Mouse (Mus musculus) midbrain, embryonic 15.5 days (tissue): ENCODE measurements around the gene Ccdc122. TPM values are rescaled to one million over a fixed set of nuclear protein-coding genes. Genes with fewer than 3 reads are reported as not detected.

Source experiments
- ATAC-seq: fragments of 200-750 bp; cut with Nextera tagmentation; replicated peaks from 2 replicates; pipeline ENCODE4 v1.8.0; 2017; ENCODE audit warnings: moderate TSS enrichment
- H3K27ac ChIP-seq: fragments of 300-500 bp; sonication (generic); 2 replicates; pipeline ENCODE4 v1.5.1; 2015; ENCODE audit warnings: mild to moderate bottlenecking, inconsistent platforms
- H3K27me3 ChIP-seq: fragments of 300-500 bp; sonication (generic); replicated peaks from 2 replicates; pipeline ENCODE4 v1.6.1; 2015; ENCODE audit warnings: inconsistent platforms
- H3K36me3 ChIP-seq: fragments of 300-500 bp; sonication (generic); replicated peaks from 2 replicates; pipeline ENCODE4 v1.6.1; 2015; ENCODE audit warnings: inconsistent platforms
- H3K4me1 ChIP-seq: fragments of 300-500 bp; sonication (generic); 2 replicates; pipeline ENCODE4 v1.6.1; 2015; ENCODE audit warnings: inconsistent platforms
- H3K4me2 ChIP-seq: fragments of 300-500 bp; sonication (generic); 2 replicates; pipeline ENCODE4 v1.6.1; 2015; ENCODE audit warnings: inconsistent platforms, mild to moderate bottlenecking, moderate library complexity
- H3K4me3 ChIP-seq: fragments of 300-500 bp; sonication (generic); 2 replicates; pipeline ENCODE4 v1.5.1; 2015; ENCODE audit warnings: mild to moderate bottlenecking, inconsistent platforms
- H3K9ac ChIP-seq: fragments of 300-500 bp; sonication (generic); 2 replicates; pipeline ENCODE4 v1.6.1; 2015; ENCODE audit warnings: mild to moderate bottlenecking, inconsistent platforms
- H3K9me3 ChIP-seq: fragments of 300-500 bp; sonication (generic); 2 replicates; pipeline ENCODE4 v1.6.1; 2016; ENCODE audit warnings: inconsistent platforms
- WGBS: fragments of 180-500 bp; shearing (Covaris S2); methylation state at CpG from one replicate; pipeline ENCODE4 v1.1.7; 2015; ENCODE audit warnings: mixed read lengths; 5-methylcytosine and 5-hydroxymethylcytosine counted together
- polyA plus RNA-seq: library from polyadenylated mRNA; unstranded; fragments of >200 nt; fragmentation: Nextera tagmentation; extraction: Ambion mirVana; gene quantifications from 2 replicates; pipeline ENCODE4 v1.2.1, GENCODE M21; 2015

Ccdc122 gene
- polyA plus RNA-seq, 1 experiment from 2014 or later = 0.93 TPM

DNA sequence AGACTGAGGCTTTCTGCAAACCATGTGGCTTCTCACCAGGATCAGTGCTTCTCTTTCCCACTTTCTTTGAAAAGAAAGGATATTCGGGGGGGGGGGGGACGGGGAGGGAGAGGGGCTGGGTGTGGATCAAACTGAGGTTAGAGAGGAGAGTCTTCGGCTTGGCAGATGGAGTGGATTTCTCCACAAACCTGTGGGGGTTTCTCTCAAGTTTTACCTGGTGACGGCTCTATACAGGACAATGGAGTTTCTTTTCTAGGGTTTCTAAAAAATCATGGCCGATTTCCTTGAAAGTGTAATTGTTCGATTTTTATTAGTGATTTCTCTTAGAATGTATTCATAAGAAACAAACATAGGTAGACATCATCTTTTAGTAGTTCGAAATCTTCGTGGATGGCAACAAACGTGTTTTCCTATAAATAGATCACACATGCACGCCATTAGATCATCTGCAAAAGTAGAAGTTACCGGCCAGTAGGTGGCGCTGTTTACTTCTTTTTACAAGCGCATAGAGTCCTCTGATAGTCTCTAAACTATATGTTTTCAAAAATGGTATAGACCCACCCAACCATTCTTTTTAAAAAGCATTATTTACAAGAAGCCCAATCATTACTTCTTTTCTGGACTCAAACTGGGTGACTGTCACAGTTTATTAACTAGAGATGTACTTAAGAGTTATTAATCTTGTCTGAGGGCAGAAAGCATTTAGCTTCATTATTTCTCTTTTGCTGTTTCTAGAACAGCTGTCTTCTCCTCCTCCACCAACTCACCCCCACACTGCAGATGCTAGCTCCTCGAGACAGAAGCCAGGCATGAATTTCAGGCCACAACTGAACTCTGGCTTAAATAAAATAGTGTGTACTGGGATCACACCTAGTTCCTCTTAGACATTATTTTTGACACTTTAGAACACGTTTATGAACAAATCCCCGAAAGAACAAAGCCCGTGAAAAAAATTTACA, 105.0 kb downstream of the Ccdc122 start:
- no peak overlapping the region for H3K4me3 ChIP-seq
- H3K4me2 ChIP-seq = no peak overlapping the region
- ATAC-seq = peak; percentile 91
- H3K27me3 ChIP-seq = no peaks in the 10 kb centered on the region
- no peak overlapping the region for H3K9ac ChIP-seq
- no peaks in the 10 kb centered on the region for H3K9me3 ChIP-seq
- no peaks in the 10 kb centered on the region for H3K36me3 ChIP-seq
- 27% methylated on average over 17 of the region's 17 CpGs for WGBS
- 0 out of 2 replicates have a peak overlapping the region, but pooled peaks have one; percentile 53 for H3K27ac ChIP-seq
- peaks cover 12% of the 10 kb centered on the region for H3K4me1 ChIP-seq

DNA sequence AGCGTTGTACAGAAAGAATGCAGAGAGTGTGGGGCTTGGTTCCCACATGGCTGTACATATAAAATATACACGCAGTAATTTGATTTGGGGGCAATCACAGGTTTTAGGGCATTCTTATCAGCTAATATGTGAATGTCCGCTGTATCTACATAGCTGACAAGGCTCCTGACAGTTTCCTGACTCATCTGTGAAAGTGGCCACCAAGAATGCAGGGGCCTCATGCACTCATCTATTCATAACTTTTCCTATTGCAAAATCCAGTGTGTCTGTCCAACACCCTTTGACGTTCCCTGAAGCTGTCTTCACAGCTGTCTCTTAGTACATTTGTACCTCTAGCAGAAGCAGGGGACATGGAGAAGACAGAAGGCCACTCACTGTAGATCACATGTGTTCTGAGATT, 108.5 kb downstream of the Ccdc122 start:
- Histone ChIP-seq H3K4me2 (no peak overlapping the region), H3K27ac (no peak overlapping the region), H3K4me3 (no peak overlapping the region), H3K36me3 (no peaks in the 10 kb centered on the region), H3K27me3 (no peaks in the 10 kb centered on the region), H3K9ac (no peak overlapping the region), H3K9me3 (no peaks in the 10 kb centered on the region), H3K4me1 (peaks cover 8% of the 10 kb centered on the region)
- no peak for ATAC-seq
- WGBS = 89% methylated on average over 4 of the region's 4 CpGs

DNA sequence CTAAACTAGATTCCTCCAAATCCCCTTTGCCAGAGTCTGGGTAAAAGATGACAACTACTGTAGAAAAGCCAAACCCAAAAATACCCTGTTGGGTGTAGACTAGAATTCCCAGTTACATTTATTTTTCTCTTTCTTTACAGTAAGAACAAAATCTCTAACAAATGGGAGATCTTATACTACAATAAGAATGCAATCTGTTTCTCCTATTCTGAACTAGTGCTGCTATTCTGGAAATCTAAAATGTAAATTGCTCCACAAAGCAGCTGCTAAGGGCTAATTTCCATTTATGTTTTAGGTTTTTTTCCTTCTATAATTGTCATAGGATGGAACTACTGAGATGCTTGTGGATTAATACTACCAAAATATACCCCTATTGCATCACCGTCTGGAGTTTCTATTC, 111.1 kb downstream of the Ccdc122 start:
- H3K4me1 ChIP-seq = no peaks in the 10 kb centered on the region
- no peak for ATAC-seq
- H3K27ac ChIP-seq = no peak overlapping the region
- H3K36me3 ChIP-seq = no peaks in the 10 kb centered on the region
- no peaks in the 10 kb centered on the region for H3K9me3 ChIP-seq
- H3K4me3 ChIP-seq = no peak overlapping the region
- no peaks in the 10 kb centered on the region for H3K27me3 ChIP-seq
- WGBS = 100% methylated on average over 1 of the region's 1 CpGs
- H3K9ac ChIP-seq = no peak overlapping the region
- H3K4me2 ChIP-seq = no peak overlapping the region

DNA sequence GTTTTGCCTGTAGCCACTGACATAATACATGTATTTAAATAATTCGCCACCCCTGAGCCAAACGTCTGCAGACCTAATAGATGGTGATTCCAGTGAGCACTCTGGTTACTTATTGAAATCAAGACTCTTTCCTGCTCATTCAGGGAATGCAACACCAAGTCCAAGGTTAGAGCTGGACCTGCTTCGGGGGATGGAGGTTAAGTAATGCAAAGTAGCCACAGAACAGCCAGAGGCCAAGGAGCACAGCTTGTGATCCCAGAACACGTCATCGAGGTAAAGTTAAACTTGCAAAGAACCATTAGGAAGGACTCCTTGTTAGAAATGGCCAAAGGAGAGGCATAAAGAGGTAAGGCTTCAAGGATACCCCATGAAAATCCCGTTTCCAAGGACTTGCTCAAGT, 114.0 kb downstream of the Ccdc122 start:
- WGBS = 68% methylated on average over 6 of the region's 6 CpGs
- Histone ChIP-seq H3K4me2 (no peak overlapping the region), H3K9ac (no peak overlapping the region), H3K36me3 (no peaks in the 10 kb centered on the region), H3K4me3 (no peak overlapping the region), H3K9me3 (no peaks in the 10 kb centered on the region), H3K27me3 (no peaks in the 10 kb centered on the region), H3K27ac (no peak overlapping the region), H3K4me1 (peaks cover 6% of the 10 kb centered on the region)
- ATAC-seq = no peak

DNA sequence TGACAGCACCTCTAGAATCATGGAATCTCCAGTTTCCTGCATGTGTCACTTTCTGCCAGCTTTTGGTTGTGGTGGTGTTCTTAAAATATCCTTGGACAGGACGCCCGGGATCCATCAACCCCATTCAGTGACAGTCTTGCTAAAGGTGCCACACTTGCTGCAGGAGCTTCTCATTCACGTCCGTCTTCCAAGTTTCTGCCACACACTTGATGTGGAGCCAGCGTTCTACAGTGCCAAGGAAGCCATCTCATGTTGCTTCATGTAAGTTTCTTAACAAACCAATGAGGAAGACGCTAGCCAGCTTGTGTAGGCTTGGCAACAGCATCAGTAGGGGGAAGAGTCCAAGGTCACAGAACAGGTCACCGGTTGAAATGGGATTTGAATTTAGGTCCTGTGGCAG, 114.9 kb downstream of the Ccdc122 start:
- WGBS = 89% methylated on average over 7 of the region's 7 CpGs
- no peak overlapping the region for H3K27ac ChIP-seq
- H3K9ac ChIP-seq = no peak overlapping the region
- no peaks in the 10 kb centered on the region for H3K36me3 ChIP-seq
- no peaks in the 10 kb centered on the region for H3K9me3 ChIP-seq
- H3K4me2 ChIP-seq = no peak overlapping the region
- H3K27me3 ChIP-seq = no peaks in the 10 kb centered on the region
- peaks cover 12% of the 10 kb centered on the region for H3K4me1 ChIP-seq
- ATAC-seq = no peak
- H3K4me3 ChIP-seq = no peak overlapping the region

DNA sequence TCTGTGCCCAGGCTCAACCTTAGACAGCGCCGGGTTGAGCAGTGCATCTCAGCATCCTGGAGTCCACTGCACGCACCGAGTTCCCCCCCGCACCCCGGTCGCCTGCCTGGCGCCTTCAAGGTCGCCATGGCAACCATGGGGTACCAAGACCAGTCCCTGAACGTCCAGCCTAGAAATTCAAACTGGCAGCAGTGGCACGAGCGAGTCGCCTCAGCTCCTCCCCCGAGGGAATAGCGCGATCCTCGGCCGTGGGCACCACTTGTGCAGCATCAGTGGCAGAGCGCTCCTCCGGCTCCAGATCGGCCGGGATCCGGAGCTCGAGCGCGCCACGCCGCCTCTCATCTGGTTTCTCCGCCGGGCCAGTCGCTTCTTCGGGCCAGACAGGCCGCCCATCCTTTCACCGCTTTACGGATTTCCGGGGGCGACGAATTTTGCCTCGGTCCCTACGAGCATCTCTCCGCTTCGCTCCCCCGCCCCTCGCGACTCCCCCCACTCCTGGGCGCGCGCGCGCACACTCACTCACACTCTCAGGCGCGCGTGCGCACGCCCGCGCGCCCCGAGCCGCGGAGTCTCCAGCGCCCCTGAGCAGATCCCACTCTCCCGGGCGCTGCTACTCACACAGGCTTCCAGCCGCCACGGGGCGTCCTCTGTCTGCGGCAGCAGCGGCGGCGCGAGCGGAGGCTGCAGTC, 119.8 kb downstream of the Ccdc122 start, which contains the start of gene Enox1:
Enox1 (plus strand) TSS at position 542 of the 689 bp plus-strand sequence.
- Histone ChIP-seq H3K27ac (peak within 1 kb of the TSS; percentile 90), H3K9ac (peak within 1 kb of the TSS; percentile 88)

DNA sequence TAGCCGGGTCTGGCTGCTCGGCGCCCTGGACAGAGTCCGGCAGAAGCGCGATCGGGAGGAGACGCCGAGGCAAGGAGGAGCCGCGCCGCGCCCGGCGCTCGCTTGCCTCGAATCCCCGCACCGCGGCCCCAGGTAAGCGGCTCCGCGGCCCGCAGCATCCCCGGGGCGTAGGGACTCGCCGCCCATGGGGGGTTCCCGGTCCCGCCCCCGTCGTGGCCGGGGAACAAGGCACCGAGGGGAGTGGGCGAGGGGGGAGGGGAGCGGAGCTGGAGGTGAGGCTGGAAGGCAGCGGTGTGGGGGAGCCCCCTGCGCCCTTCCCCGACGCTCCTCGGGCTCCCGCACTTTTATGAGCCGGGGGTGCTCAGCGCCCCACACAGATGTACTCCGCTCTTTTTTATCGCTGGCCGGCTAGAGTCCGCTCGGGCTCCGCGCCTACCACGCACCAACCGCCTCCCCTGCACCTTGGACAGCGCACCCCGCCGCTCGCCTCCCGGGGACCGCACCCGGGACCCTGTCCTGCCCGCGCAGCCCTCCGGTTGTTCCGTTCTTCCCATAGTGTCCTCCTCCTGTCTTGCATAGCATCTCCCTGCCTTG, 120.4 kb downstream of the Ccdc122 start:
- Histone ChIP-seq H3K27me3 (no peaks in the 10 kb centered on the region), H3K4me2 (peak overlapping the region; percentile 76), H3K4me1 (peaks cover 50% of the 10 kb centered on the region), H3K27ac (peak overlapping the region; percentile 90), H3K36me3 (no peaks in the 10 kb centered on the region), H3K9ac (peak overlapping the region; percentile 88), H3K4me3 (peak overlapping the region; percentile 76), H3K9me3 (no peaks in the 10 kb centered on the region)
- peak; percentile 60 for ATAC-seq
- 0% methylated on average over 59 of the region's 64 CpGs for WGBS

More for the DNA sequence above, 119.8 kb downstream of the Ccdc122 start, which contains the start of gene Enox1:
- Histone ChIP-seq H3K9me3 (no peaks in the 10 kb centered on the region), H3K4me2 (peak within 1 kb of the TSS; percentile 76), H3K27me3 (no peaks in the 10 kb centered on the region), H3K36me3 (no peaks in the 10 kb centered on the region), H3K4me1 (peaks cover 49% of the 10 kb centered on the region), H3K4me3 (peak within 1 kb of the TSS; percentile 76)
- under 1% methylated on average over 73 of the region's 73 CpGs for WGBS
- ATAC-seq = peak; percentile 89

DNA sequence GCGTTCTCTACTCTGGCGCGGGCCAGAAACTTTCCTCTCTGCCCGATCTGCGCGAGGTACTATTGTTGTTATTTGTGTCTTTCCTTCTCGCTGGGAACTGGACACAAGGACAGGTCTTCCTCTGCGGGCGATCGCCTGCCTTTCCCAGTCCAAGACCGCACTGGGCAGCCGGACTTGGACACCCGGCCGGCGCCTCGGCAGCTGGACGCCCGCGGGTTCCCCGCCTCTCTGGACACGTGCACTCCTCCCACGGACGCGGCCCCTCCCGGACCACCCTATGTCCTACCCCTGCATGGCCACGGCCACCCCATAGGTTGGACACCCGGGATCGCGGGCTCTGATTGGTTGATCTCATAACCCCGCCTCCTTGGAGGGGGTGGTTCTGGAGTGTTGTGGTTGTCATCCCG, 120.9 kb downstream of the Ccdc122 start:
- ATAC-seq = peak; percentile 89
- WGBS = under 1% methylated on average over 31 of the region's 31 CpGs
- Histone ChIP-seq H3K4me3 (peak overlapping the region; percentile 76), H3K9me3 (no peaks in the 10 kb centered on the region), H3K4me2 (peak overlapping the region; percentile 76), H3K4me1 (peaks cover 52% of the 10 kb centered on the region), H3K27ac (peak overlapping the region; percentile 90), H3K27me3 (no peaks in the 10 kb centered on the region), H3K9ac (peak overlapping the region; percentile 88), H3K36me3 (no peaks in the 10 kb centered on the region)

DNA sequence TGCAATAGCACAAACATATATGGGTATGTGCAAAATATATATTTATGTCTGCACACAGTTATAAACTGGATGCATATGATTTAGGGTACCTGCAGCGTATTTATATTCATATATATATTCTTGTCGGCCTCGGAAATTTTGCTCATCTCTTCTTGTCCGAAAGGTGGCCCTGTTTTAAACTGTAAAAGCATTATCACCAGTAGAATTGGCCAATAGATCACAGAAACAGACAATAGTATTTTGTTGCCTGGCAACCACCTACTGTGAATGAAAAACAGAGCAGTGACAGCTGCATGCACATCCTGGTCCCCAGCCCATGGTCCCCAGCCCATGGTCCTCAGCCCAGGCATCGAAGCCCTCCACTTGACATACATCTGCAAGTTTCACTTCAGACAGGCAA, 122.8 kb downstream of the Ccdc122 start:
- Histone ChIP-seq H3K9ac (no peak overlapping the region), H3K4me3 (peak overlapping the region; percentile 76), H3K27me3 (no peaks in the 10 kb centered on the region), H3K27ac (peak overlapping the region; percentile 54), H3K4me2 (peak overlapping the region; percentile 76), H3K36me3 (no peaks in the 10 kb centered on the region), H3K9me3 (no peaks in the 10 kb centered on the region), H3K4me1 (peaks cover 54% of the 10 kb centered on the region)
- 49% methylated on average over 5 of the region's 5 CpGs for WGBS
- ATAC-seq = no peak

Other genes starting within 250 kb of the Ccdc122 start
- gene Lacc1, start 132 bp downstream of the Ccdc122 start, polyA plus RNA-seq = 2.3 and 2.5 TPM in 2 replicates
- gene Enox1, start 120.0 kb downstream of the Ccdc122 start, polyA plus RNA-seq = 47.6 and 49.4 TPM in 2 replicates